Mouse (Mus musculus): ENCODE data around the gene Hoxb1.

The Hoxb1 gene

DNA sequence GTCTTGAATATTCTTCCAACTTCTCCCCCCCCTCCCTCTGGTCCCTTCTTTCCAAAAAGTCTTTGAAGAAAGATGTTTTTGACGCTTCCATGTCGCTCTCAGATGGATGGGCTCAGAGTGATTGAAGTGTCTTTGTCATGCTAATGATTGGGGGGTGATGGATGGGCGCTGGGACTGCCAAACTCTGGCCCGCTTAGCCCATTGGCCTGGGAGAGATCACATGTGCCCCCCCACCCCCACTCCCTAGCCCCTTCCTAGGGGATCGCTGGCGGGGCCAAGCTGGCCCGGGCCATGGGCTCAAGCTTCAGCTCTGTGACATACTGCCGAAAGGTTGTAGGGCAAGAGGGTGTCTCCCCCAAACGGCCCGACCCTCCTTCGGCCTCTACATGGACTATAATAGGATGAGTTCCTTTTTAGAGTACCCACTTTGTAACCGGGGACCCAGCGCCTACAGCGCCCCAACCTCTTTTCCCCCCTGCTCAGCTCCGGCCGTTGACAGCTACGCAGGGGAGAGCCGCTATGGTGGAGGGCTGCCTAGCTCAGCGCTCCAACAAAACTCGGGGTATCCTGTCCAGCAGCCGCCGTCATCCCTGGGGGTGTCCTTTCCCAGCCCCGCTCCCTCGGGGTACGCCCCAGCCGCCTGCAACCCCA is at the start of gene Hoxb1:
Hoxb1 (plus strand) TSS at position 312 of the 651 bp plus-strand sequence.
- in situ Hi-C loops (cut with MboI; ENCODE audit: unreplicated experiment in 2 of 2): no loop called here

DNA sequence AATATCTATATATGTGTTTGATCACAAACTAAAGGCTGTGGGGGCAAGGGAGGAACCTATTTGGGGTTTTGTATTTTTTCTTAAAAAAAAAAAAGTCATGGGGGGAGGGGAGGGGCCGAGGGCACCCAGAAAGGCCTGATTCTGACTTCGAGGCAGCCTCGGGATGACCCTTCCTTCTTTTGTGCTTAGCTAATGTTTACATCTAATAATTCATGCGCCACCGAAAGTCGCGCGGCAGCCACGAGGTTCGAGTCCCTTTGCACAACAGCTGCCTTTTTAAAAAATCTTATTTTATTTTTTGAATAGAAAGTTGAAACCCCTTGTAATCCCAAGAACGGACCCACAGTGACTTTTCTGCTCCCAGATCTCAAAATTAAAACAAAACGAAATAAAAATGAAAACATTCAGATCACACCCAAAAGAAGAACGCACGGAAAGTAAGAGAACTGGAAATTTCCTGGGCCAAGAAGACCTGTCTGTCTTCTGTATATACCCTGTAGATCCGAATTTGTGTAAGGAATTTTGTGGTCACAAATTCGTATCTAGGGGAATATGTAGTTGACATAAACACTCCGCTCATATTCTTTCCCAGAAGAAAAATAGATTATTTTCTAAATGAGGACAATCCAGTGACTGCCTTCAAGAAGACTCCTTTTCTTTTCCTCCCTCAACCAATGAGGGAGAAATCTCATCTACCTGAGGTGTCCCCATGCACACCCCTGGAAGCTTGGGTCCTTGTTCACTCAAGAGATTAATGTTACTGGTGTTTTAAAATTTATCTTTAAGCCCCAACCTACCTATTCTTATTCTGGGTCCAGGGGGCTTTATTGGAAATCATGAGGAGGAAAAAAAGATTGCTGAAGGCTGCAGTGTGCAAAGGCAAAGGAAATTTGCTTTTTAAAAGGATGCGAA is 48.6 kb upstream of the Hoxb1 start:
- in situ Hi-C loops (cut with MboI; ENCODE audit: unreplicated experiment in 2 of 2): no loop called here

DNA sequence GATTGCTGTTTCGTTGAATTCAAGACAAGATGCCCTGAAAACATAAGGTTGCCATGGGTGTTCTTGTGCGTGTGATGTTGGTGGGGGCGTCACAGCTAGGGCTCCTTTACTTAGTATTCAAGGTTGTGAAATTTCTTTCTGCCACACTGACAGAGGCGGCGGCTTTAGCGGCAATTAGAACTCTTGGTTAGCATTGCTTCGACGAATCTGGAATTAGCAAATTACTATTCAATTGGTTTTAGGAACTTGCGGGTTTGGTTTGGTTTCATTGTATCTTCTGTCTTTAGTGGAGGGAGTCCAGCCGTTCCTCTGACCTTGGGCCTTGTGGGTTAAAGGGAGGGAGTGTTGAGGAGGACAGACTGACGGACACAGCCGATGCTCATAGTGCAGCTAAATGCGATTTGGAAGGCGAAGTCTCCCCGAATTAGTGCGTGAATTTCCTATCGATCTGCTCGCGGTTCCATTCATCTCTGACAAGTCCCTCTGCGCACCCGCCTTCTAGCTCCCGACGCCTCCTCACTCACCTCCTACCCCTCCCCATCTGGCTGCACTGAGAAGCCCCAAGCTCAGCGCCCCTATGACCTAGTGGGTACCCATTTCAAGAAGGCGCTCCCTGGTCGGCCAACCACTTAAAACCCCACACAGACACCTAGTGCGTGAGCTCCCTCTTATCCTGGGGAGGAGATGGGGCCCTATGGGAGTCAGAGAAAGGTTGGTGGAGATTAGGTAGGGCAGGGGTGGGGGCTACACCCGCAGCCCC is 47.8 kb upstream of the Hoxb1 start, which contains the start of gene Hoxb4:
Hoxb4 (plus strand) TSS at position 660 of the 760 bp plus-strand sequence.
- in situ Hi-C loops (cut with MboI; ENCODE audit: unreplicated experiment in 2 of 2): no loop called here

DNA sequence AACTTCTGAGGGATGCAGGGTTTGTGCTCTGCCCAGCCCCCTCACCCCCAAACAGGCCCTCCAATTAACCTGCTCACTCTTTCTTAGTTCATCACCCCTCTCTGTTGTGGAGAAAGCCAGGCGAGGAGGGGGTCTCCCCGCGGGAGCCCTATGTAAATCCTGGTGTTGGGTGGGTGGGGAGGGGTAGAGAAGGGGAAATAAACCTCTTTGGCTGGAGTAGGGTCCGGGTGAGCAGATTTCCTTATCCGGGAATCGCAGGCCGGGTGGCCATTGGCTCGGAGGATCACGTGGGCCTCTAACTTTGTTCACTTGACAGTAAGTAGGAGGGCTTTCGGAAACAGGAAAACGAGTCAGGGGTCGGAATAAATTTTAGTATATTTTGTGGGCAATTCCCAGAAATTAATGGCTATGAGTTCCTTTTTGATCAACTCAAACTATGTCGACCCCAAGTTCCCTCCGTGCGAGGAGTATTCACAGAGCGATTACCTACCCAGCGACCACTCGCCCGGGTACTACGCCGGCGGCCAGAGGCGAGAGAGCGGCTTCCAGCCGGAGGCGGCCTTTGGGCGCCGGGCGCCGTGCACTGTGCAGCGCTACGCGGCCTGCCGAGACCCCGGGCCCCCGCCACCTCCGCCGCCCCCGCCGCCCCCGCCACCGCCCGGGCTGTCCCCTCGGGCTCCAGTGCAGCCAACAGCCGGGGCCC is 47.0 kb upstream of the Hoxb1 start:
- in situ Hi-C loops (cut with MboI; ENCODE audit: unreplicated experiment in 2 of 2): no loop called here

DNA sequence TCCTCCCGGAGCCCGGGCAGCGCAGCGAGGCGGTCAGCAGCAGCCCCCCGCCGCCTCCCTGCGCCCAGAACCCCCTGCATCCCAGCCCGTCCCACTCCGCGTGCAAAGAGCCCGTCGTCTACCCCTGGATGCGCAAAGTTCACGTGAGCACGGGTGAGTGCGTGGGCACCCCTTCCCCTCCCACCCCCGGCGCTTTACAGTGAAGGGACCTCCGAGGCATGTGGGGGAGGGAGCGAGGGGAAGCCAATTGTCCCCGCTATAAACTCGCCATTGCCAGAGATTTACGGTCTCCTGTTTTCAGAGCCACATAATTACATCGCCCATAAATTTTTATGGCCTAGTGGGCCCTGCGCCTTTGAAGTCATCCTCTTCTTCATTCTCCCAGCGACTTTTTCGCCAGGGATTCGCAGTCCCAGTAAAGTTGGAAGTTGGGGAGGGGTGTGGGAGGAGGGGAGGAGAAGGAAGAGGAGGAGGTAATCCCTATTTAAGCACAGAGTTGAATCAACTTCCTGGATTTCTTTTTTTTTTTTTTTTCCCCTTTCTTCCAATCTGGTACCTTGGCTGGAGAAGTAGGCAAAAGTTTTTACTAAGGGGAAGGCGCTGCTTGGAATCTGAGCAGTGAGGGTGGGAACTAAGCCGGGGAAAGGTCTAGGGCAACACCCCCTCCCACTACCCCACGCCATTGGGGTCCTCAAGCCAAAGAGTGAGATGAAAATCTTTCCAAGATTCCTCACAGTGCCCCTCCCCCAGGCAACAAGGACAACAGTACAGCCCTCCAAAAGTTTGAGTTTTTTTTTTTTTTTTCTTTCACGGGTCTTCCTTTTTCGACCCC is 46.3 kb upstream of the Hoxb1 start:
- in situ Hi-C loops (cut with MboI; ENCODE audit: unreplicated experiment in 2 of 2): no loop called here

DNA sequence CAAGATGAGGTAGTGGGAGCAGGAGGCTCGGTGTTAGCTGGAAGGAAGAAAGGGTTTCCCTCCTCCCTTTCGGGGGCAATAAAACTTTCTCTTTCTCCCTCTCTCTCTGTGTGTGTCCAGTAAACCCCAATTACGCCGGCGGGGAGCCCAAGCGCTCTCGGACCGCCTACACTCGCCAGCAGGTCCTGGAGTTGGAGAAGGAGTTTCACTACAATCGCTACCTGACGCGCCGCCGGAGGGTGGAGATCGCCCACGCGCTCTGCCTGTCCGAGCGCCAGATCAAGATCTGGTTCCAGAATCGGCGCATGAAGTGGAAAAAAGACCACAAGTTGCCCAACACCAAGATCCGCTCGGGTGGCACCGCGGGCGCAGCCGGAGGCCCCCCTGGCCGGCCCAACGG is 45.6 kb upstream of the Hoxb1 start:
- in situ Hi-C loops (cut with MboI; ENCODE audit: unreplicated experiment in 2 of 2): no loop called here

DNA sequence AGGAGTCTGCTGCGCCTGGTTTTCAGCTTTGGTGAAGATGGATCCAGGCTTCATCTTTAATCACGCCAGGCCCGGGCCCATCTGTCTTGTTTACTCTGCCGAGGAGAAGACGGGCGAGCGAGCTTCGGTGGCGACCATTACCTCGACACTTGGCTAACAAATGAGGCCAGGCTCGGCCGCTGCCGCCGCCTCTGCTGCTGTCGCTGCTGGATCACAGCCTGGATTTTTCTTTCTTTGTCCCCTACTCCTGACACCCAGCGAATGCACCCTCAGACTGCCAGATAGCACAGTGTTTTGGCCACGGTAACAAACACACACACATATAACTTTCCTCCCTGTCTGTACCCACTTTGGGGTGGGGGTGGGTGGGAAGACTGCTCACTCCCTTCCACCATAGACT is 44.9 kb upstream of the Hoxb1 start:
- in situ Hi-C loops (cut with MboI; ENCODE audit: unreplicated experiment in 2 of 2): no loop called here

DNA sequence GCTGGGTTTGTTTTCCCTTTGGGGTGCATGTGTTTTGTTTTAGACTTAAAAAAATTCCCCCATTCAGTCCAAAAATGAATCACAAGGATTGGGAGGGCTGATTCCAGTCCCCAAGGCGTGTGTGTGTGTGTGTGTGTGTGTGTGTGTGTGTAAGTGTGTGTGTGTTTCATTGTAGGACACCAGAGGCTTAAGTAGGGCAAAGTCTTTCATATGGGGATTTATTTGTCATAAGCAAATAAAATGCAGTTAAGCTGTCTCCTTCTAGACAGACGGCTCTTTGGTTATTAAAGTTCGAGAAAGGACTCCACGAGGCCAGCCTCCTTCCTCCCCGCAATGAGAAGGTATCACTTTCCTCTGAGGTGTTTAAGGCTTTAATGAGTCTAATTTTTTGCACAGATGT is 43.7 kb upstream of the Hoxb1 start:
- in situ Hi-C loops (cut with MboI; ENCODE audit: unreplicated experiment in 2 of 2): no loop called here

DNA sequence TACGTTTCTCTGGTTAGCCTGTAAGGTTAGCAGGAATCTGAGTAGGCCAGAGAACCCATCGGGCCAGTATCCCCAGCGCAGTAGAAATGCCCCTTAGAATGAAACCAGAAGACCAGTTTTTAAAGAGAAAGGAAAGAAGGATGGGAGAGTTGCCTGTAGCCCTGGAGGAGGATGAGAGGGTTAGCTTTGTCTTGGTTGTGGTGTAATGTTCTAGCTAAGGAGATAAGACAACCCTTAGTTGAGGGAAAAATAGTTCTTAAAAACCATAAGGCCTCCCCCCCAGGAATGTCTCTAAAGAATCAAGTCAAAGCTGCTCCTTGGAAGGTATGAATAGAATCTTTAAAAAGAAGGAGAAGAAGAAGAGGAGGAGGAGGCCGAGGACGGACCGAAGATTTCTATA is 42.8 kb upstream of the Hoxb1 start:
- in situ Hi-C loops (cut with MboI; ENCODE audit: unreplicated experiment in 2 of 2): no loop called here

DNA sequence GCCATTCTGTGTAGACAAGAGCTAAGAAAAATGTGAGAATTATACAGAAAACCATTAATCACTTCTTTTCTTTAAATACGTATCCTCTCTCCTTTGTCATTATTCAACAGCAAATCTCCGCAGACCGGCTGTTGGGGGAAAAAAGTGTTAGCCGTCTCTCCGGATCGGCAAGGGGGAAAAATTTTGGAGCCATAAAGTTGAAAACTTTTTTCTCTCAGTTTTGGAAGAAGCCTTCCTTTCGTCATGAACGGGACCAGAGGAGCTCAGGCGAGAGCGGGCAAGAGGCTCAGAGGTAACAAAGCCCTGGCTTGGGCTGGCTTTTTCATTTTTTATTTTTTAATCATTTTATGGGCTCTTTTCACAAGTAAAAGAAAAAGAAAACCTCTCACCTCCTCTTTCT is 42.4 kb upstream of the Hoxb1 start, which contains the start of gene Hoxb3:
Hoxb3 (plus strand) TSS at position 173 of the 400 bp plus-strand sequence.
- in situ Hi-C loops (cut with MboI; ENCODE audit: unreplicated experiment in 2 of 2): no loop called here

DNA sequence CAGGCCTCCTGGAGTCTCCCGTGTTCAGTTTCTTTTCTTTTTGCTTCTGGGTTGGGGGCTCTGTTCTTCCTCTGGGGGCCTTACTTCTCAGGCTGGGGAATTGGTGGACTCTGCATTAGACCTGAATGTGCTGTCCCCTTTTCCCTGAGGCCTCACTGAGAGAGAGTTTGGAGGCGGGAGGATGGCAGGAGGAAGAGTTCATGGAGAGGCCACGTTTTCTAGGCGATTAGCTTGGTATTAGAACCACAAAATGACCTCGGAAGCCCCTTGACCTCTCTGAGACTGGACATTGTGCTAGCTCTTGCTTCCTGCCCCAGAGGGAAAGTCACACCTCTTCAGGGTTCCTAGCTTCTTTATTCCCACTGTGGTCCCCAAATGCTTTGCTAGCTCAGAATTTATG is 41.4 kb upstream of the Hoxb1 start:
- in situ Hi-C loops (cut with MboI; ENCODE audit: unreplicated experiment in 2 of 2): no loop called here

DNA sequence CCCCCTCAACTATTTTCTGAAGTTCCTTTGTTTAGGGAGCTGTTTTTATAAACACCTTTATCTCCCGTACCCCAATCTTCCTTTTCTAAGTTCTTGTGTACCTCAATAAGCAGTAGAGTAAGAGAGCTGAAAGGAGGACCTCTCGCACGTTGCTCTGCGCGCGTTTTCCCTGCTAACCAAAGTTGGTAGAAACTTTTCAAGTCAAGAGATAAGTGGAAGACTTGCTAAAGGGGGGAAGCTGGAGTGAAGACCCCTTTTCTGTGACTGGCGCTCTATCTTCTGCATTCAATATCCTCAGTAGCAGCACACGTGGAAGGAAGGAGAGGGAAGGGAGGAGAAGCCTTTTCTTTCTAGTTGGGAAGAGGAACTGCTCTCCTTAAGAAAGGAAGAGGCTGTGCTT is 40.6 kb upstream of the Hoxb1 start:
- in situ Hi-C loops (cut with MboI; ENCODE audit: unreplicated experiment in 2 of 2): no loop called here

DNA sequence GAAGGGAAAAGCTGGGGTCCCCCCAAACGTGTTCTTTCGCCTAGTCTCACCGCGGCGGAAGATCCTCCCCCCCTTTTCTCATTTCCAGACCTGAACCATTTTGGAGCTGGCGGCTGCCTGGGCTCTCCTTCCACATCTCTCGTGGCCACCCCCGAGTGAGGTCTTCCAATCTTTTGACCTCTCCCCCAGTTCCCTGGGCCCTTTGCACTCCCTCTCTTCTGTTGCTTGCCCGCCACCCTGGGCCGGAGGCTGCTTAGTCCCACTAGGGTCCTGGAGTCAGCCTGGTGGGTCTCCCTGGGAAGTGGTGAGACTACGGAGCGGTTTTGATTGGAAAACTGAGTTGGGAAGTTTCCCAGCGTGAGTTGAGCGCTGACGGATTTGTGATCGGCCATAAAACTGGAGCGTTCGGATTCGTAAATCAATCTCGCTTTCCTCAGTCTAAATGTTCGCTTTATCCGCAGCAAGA is 39.8 kb upstream of the Hoxb1 start:
- in situ Hi-C loops (cut with MboI; ENCODE audit: unreplicated experiment in 2 of 2): no loop called here

DNA sequence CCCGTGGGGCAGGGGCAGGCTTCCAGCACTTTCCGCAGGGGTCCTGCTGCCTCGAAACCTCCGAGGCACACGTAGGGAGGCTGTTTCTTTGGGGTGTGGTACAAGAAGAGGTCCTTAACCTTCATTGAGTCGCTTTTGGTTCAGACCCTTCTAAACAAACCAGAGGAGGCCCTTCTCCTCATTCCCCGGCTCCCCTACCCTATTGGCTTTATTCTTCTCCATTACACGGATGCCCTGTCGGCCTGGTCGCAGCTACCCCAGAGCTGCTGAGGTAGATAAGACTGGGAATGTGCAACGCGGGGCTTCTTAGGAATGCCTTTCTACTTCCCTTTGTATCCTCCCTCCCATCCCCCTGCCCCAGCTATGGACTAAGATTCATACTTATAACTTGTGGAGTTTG is 38.8 kb upstream of the Hoxb1 start:
- in situ Hi-C loops (cut with MboI; ENCODE audit: unreplicated experiment in 2 of 2): no loop called here

DNA sequence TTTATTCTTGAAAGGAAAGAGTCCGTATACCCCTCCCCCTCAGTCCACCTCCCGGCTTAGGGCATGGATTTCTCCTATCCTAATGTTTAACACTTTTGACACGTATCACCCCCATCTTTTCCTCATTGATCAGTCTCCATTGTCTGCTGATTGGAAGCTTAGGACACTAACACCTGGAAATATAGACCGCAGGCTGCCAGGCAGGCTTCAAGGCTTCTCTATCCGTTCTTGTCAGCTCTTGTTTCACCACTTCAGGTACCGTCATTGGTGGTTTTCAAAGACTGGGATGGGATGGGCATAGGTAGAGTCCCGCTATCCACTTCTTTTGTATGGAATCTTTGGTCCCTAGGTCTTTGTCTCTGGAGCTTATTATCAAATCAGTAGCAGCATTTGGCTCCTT is 38.4 kb upstream of the Hoxb1 start:
- in situ Hi-C loops (cut with MboI; ENCODE audit: unreplicated experiment in 2 of 2): no loop called here

DNA sequence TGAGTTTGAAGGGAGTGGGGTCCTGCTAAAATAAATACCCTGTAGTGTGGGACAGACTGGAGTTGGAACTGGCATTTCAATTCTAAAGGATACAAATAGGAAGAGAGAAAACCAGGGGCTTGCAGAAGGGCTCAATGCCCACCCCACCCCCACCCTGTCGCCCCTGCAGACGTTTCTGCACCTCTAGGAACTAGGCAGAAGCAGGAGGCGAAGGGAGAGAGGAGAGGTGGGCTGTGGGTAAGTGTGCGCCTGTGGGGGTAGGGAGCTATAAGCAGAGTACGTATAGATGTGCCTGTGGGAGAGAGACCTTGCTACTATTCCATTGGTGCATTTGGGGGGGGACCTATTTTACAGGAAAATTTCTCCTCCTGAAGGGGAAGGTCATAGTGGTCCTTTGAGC is 37.8 kb upstream of the Hoxb1 start:
- in situ Hi-C loops (cut with MboI; ENCODE audit: unreplicated experiment in 2 of 2): no loop called here

DNA sequence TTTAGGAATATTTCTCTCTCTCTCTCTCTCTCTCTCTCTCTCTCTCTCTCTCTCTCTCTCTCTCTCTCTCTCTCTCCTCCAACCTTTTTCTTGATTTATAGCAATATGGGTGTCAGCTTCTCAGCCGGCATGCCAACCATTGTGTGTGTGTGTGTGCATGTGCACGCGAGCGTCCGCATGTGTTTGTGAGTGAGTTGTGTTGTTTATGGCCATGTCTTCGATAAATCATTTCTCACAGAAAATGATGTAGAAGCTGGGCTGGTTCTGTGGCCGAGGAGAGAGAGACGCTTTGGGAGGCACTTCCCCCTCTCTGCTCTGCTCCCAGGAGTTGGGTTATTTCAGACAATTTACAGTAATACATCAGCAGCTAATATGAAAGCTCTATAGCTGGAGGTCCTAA is 36.9 kb upstream of the Hoxb1 start:
- in situ Hi-C loops (cut with MboI; ENCODE audit: unreplicated experiment in 2 of 2): no loop called here

DNA sequence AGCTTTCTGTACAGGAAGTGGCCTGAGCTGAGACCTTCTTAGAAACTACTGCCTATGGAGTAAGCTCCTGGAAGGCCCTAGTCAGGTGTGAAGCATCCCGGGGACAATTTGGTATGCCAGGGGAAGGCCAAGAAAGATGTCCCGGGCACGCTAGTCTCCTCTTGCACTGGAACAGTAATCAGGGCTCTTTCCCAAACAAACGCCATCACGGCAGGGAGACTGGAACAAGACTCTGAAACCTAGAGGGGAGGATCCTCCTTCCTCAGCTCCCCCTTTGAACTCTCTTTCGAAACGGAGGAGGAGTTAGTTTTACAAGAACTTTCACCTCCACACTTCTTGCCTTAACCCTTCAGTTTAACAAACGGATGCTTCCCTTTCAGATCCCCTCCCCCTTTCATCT is 33.4 kb upstream of the Hoxb1 start:
- in situ Hi-C loops (cut with MboI; ENCODE audit: unreplicated experiment in 2 of 2): no loop called here

DNA sequence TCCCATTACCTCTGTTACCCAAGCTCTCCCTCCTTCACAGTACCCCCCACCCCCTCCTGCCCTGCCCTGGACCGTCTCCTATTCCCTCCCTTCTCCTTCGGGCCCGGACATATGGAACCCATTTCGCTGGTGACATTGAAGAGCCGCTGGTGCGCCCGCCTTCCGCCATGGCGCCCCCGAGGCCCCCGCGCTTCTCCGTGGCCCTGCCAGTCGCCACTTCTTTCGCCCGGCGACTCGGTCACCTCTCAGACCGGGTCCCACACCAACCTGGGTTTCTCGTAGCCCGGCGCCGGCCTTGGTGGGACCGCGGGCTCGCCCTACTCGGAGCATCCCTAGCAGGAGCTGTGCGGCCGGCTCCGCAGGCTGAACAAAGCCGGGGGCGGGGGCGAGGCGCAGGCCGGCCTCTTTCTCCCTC is 32.9 kb upstream of the Hoxb1 start:
- in situ Hi-C loops (cut with MboI; ENCODE audit: unreplicated experiment in 2 of 2): no loop called here
